Mouse (Mus musculus) ES-E14 (cell line): ENCODE results near the gene Sp9.

ENCODE experiments used
- HCFC1 ChIP-seq: IDR thresholded peaks from 2 replicates; pipeline ENCODE4 v1.6.1; 2012; ENCODE audit warnings: low read length, inconsistent platforms, borderline replicate concordance; ENCODE audit not compliant: insufficient read depth
- MAFK ChIP-seq: IDR thresholded peaks from 2 replicates; pipeline ENCODE4 v1.6.1; 2014; ENCODE audit warnings: mild to moderate bottlenecking, low read depth, low read length, inconsistent platforms; ENCODE audit not compliant: insufficient read depth
- ZC3H11A ChIP-seq: IDR thresholded peaks from 2 replicates; pipeline ENCODE4 v1.6.1; 2012; ENCODE audit warnings: low read depth, mild to moderate bottlenecking, inconsistent platforms, low read length, borderline replicate concordance
- ZNF384 ChIP-seq: IDR thresholded peaks from 2 replicates; pipeline ENCODE4 v1.6.1; 2012; ENCODE audit warnings: low read depth, low read length, inconsistent platforms

- TF ChIP-seq MAFK (no peak), HCFC1 (no peak), ZC3H11A (0 out of 2 replicates have a peak, but pooled peaks have one; percentile 30), ZNF384 (no peak)
Measured at GRCm38 (mm10) chr2:73281707-73282106, 10.0 kb downstream of the Sp9 start.
